In the genomic region with DNA sequence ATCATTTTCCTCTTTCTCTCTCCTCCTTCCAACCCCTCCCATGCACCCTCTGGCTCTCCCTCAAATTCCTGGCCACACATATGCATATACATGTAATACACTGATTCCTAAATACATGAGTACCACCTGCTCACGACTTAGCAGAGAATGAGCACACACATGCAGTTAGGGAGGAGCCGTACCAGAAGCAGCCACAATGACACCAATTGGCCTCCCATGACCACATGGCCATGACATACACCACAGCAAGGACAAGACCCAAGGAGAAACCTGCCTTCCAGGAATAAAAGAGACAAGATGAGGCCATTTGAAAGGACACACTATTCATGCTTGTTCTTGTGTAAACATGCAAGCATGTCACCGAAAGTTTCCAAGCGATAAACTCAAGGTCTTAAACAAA, we compare ENCODE assay signal across 24 mouse cellular contexts.
DNase-seq lines count a peak whose midpoint lies in the region; ATAC-seq and TF ChIP-seq lines count a peak whose summit lies in the region.
"Had no signal": no experiment of that assay in that cellular context is flagged by ENCODE, and none has a peak within 500 bp of the region (broad histone marks: within the 10 kb centered on the region; RNA-seq: fewer than 3 reads in every experiment).

No protein-coding gene starts in this region.

- no peaks in the 10 kb centered on the region for H3K9me3 ChIP-seq in forebrain, postnatal 0 days (ENCODE audit: low read length)
- H3K9me3 ChIP-seq in forebrain, embryonic 13.5 days (replicated peaks), result no peaks in the 10 kb centered on the region
- H3K9me3 ChIP-seq: embryonic facial prominence, embryonic 10.5 days; embryonic facial prominence, embryonic 13.5 days; forebrain, embryonic 12.5 days; hindbrain, embryonic 10.5 days; hindbrain, embryonic 13.5 days; intestine, embryonic 15.5 days had no signal

- H3K27ac ChIP-seq in forebrain, postnatal 0 days (ENCODE audit: low read depth, low read length), result no peak overlapping the region
- no peak overlapping the region for H3K27ac ChIP-seq in forebrain, embryonic 13.5 days
- peak overlapping the region; percentile 77; the same call in 1 of the 2 replicates for H3K27ac ChIP-seq in left cerebral cortex, adult 2 months
- H3K27ac ChIP-seq: embryonic facial prominence, embryonic 13.5 days; forebrain, embryonic 12.5 days; hindbrain, embryonic 10.5 days; hindbrain, embryonic 13.5 days; intestine, embryonic 15.5 days had no signal

- intact Hi-C loops in left cerebral cortex, adult 2 months (cut with DNase I), result no loop called here
- intact Hi-C loops in left cerebral cortex, postnatal 36 days (cut with DNase I), result no loop called here
- intact Hi-C loops in gastrocnemius, postnatal 36 days (cut with DNase I), result no loop called here

- H3K4me1 ChIP-seq in forebrain, postnatal 0 days (ENCODE audit: insufficient read depth), result peaks cover 7% of the 10 kb centered on the region; the same call in 1 of the 2 replicates
- H3K4me1 ChIP-seq in forebrain, embryonic 13.5 days, result peaks cover 10% of the 10 kb centered on the region
- H3K4me1 ChIP-seq: intestine, embryonic 15.5 days had no signal

- ATAC-seq in forebrain, postnatal 0 days, result peak; percentile 45; the same call in 1 of the 2 replicates
- ATAC-seq in forebrain, embryonic 13.5 days, result no peak
- ATAC-seq: activated CD4-positive, CD25-positive, alpha-beta regulatory T cell, adult 4 months; hindbrain, embryonic 16.5 days; intestine, embryonic 15.5 days had no signal

- no peaks in the 10 kb centered on the region for H3K36me3 ChIP-seq in forebrain, postnatal 0 days (ENCODE audit: insufficient read depth)
- no peaks in the 10 kb centered on the region for H3K36me3 ChIP-seq in forebrain, embryonic 13.5 days (ENCODE audit: poor library complexity, severe bottlenecking)
- H3K36me3 ChIP-seq: embryonic facial prominence, embryonic 10.5 days; embryonic facial prominence, embryonic 13.5 days; forebrain, embryonic 12.5 days; hindbrain, embryonic 13.5 days; intestine, embryonic 15.5 days had no signal

- no peak for TF ChIP-seq CTCF in forebrain, postnatal 0 days (IDR thresholded peaks at IDR 0.05; ENCODE audit: low read depth)
- no peak for TF ChIP-seq CTCF in left cerebral cortex, adult 2 months (IDR thresholded peaks at IDR 0.05)

- H3K4me2 ChIP-seq in forebrain, postnatal 0 days (ENCODE audit: low read depth), result no peak overlapping the region
- no peak overlapping the region for H3K4me2 ChIP-seq in forebrain, embryonic 13.5 days
- H3K4me2 ChIP-seq: embryonic facial prominence, embryonic 13.5 days; forebrain, embryonic 12.5 days; heart, embryonic 11.5 days; hindbrain, embryonic 13.5 days; intestine, embryonic 15.5 days had no signal

- peak; percentile 71 to 88 for DNase-seq in adrenal gland, adult (ENCODE audit: inconsistent age in 2 of 2, low spot score in 1 of 2)
- no peak for DNase-seq in adrenal gland, postnatal 25 days
- DNase-seq in forebrain, postnatal 0 days, result peak; percentile 26
- no peak for DNase-seq in left cerebral cortex, adult 2 months (ENCODE audit: extremely low spot score in 1 of 2, low spot score in 2 of 2)
- no peak for DNase-seq in left cerebral cortex, postnatal 36 days (ENCODE audit: low spot score in 2 of 2)
- DNase-seq in gastrocnemius, postnatal 36 days, result no peak
- DNase-seq: cerebellum, adult 11-12 months; cerebellum, adult 8-10 months; cerebellum, postnatal 10 days; cerebellum, postnatal 36 days; embryo, embryonic 11 days; gastrocnemius, postnatal 25 days; kidney, adult 11 months had no signal

- no peak overlapping the region for H3K4me3 ChIP-seq in forebrain, postnatal 0 days (ENCODE audit: low read depth, low read length)
- H3K4me3 ChIP-seq in forebrain, embryonic 13.5 days, result no peak overlapping the region
- H3K4me3 ChIP-seq in left cerebral cortex, adult 2 months, result no peak overlapping the region
- H3K4me3 ChIP-seq: embryonic facial prominence, embryonic 10.5 days; embryonic facial prominence, embryonic 13.5 days; erythroblast, embryonic 14.5 days; forebrain, embryonic 12.5 days; hindbrain, embryonic 10.5 days; hindbrain, embryonic 13.5 days; intestine, embryonic 15.5 days had no signal

- no peaks in the 10 kb centered on the region for H3K27me3 ChIP-seq in forebrain, postnatal 0 days (ENCODE audit: insufficient read depth, low read length)
- H3K27me3 ChIP-seq in forebrain, embryonic 13.5 days, result no peaks in the 10 kb centered on the region
- H3K27me3 ChIP-seq: embryonic facial prominence, embryonic 13.5 days; forebrain, embryonic 12.5 days; hindbrain, embryonic 13.5 days; intestine, embryonic 15.5 days had no signal

- WGBS in forebrain, postnatal 0 days, result 75% methylated on average over 4 of the region's 4 CpGs
- 91% methylated on average over 4 of the region's 4 CpGs for WGBS in forebrain, embryonic 13.5 days

- H3K9ac ChIP-seq in forebrain, postnatal 0 days, result no peak overlapping the region
- H3K9ac ChIP-seq in forebrain, embryonic 13.5 days, result no peak overlapping the region
- H3K9ac ChIP-seq: embryonic facial prominence, embryonic 13.5 days; forebrain, embryonic 12.5 days; hindbrain, embryonic 13.5 days; intestine, embryonic 15.5 days had no signal

Comparison
In these comparisons a context has a peak if more than half of its experiments do, and no peak if none do; other contexts are left out.
1. DNase-seq: peak in adrenal gland, adult (2 of 2) and forebrain, postnatal 0 days (single experiment); none in adrenal gland, postnatal 25 days (single experiment), left cerebral cortex, adult 2 months (0 of 2), left cerebral cortex, postnatal 36 days (0 of 2) and gastrocnemius, postnatal 36 days (0 of 2).